Mouse (Mus musculus) subcutaneous adipose tissue, adult 2 months (tissue): ENCODE results near the gene Olfr1259. TPM values are rescaled to one million over a fixed set of nuclear protein-coding genes. Genes with fewer than 3 reads are reported as not detected.

Experiments used
- polyA plus RNA-seq: library from polyadenylated mRNA; depleted of rRNA; stranded (reverse); fragments of >200 nt; gene quantifications from 2 replicates; pipeline ENCODE4 v1.2.3, GENCODE M21; 2012; ENCODE audit warnings: low replicate concordance; rRNA removed

The Olfr1259 gene
- 0.54 TPM in 1 of 2 replicates, not detected in the other for polyA plus RNA-seq

GRCm38 (mm10) chr2:89948564-89948963 lies at the start of gene Olfr1259:
Gene Olfr1259, minus strand, starts transcription at chr2:89948664.

GRCm38 (mm10) chr2:89990921-89991320 lies 42.5 kb upstream of the Olfr1259 start, which contains the start of gene Olfr1261:
Gene Olfr1261, plus strand, starts transcription at chr2:89991221.

GRCm38 (mm10) chr2:89974184-89974583 lies 25.7 kb upstream of the Olfr1259 start, which contains the start of gene Olfr1260:
Gene Olfr1260, plus strand, starts transcription at chr2:89974340.

GRCm38 (mm10) chr2:89927009-89927408 lies 21.5 kb downstream of the Olfr1259 start, which contains the start of gene Olfr1258:
Gene Olfr1258, plus strand, starts transcription at chr2:89927309.

Other genes starting within 250 kb of the Olfr1259 start
- gene Olfr1252, start 223.7 kb downstream of the Olfr1259 start, polyA plus RNA-seq = not detected in 2 replicates
- gene Olfr1253, start 191.6 kb downstream of the Olfr1259 start, polyA plus RNA-seq = not detected in 2 replicates
- not detected in 2 replicates for gene Olfr1254, start 155.0 kb downstream of the Olfr1259 start, polyA plus RNA-seq
- not detected in 2 replicates for gene Olfr1255, start 136.6 kb downstream of the Olfr1259 start, polyA plus RNA-seq
- gene Olfr1256, start 107.1 kb downstream of the Olfr1259 start, polyA plus RNA-seq = not detected in 2 replicates
- not detected in 2 replicates for gene Olfr48, start 100.5 kb downstream of the Olfr1259 start, polyA plus RNA-seq
- gene Olfr1257, start 70.2 kb downstream of the Olfr1259 start, polyA plus RNA-seq = not detected in 2 replicates
- not detected in 2 replicates for gene Olfr1258, start 21.4 kb downstream of the Olfr1259 start, polyA plus RNA-seq
- gene Olfr1260, start 25.7 kb upstream of the Olfr1259 start, polyA plus RNA-seq = not detected in 2 replicates
- not detected in 2 replicates for gene Olfr1261, start 42.6 kb upstream of the Olfr1259 start, polyA plus RNA-seq
- gene Olfr1262, start 51.5 kb upstream of the Olfr1259 start, polyA plus RNA-seq = not detected in 2 replicates
- not detected in 2 replicates for gene Olfr1263, start 63.5 kb upstream of the Olfr1259 start, polyA plus RNA-seq
- gene Olfr1264, start 76.9 kb upstream of the Olfr1259 start, polyA plus RNA-seq = not detected in 2 replicates
- gene Olfr1265, start 86.7 kb upstream of the Olfr1259 start, polyA plus RNA-seq = not detected in 2 replicates
- not detected in 2 replicates for gene Olfr140, start 114.9 kb upstream of the Olfr1259 start, polyA plus RNA-seq
- gene Olfr1269, start 172.7 kb upstream of the Olfr1259 start, polyA plus RNA-seq = not detected in 2 replicates
- gene Olfr32, start 193.6 kb upstream of the Olfr1259 start, polyA plus RNA-seq = not detected in 2 replicates
- gene Olfr1270, start 204.4 kb upstream of the Olfr1259 start, polyA plus RNA-seq = not detected in 2 replicates